ENCODE assay signal across 8 mouse cellular contexts in the genomic region with DNA sequence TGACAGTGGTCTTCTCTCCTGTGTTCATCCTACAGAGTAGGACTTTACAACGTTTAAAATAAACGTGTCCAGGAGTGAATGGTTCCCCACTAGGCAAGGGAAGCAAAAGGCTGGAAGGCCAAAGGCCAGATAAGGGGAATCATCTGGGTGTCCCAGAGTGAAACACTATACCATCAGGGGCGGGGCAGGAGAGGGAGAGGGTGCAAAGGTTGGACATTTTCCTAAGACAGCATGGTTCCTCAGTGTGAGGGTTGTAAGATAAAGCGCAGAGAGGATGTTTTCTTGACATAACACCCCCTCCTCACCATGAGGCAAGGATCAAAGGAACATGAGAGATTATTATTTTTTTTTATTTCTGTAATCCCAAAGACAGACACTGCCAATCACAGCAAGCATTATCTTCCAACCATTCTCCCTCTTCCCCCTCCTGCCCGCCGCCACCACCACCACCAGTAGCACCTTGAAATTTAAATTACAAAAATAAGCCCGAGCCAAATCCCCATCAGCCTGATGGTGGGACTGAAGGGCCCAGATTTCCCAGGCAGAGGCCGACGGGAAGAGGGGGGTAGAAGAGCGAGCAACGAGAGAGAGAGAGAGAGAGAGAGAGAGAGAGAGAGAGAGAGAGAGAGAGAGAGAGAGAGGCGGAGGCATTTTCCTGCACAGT. TPM values are rescaled to one million over a fixed set of nuclear protein-coding genes. Genes with fewer than 3 reads are reported as not detected.
DNase-seq lines count a peak whose midpoint lies in the region; ATAC-seq and TF ChIP-seq lines count a peak whose summit lies in the region.

No protein-coding gene starts in this region.

- WGBS in heart, embryonic 13.5 days = 14% methylated on average over 8 of the region's 12 CpGs
- 14% methylated on average over 10 of the region's 12 CpGs for WGBS in embryonic facial prominence, embryonic 14.5 days
- 16% methylated on average over 11 of the region's 12 CpGs for WGBS in limb, embryonic 15.5 days
- 17% methylated on average over 10 of the region's 12 CpGs for WGBS in stomach, postnatal 0 days

- no peak for TF ChIP-seq EP300 in stomach, postnatal 0 days (optimal IDR thresholded peaks at IDR 0.05)

- no peaks in the 10 kb centered on the region for H3K27me3 ChIP-seq in heart, embryonic 13.5 days (replicated peaks)
- no peaks in the 10 kb centered on the region for H3K27me3 ChIP-seq in E14TG2a.4 (ENCODE audit: insufficient read depth, low read length)
- H3K27me3 ChIP-seq in embryonic facial prominence, embryonic 14.5 days (replicated peaks; ENCODE audit: control insufficient read depth, insufficient read depth, low read length) = no peaks in the 10 kb centered on the region
- no peaks in the 10 kb centered on the region for H3K27me3 ChIP-seq in limb, embryonic 15.5 days
- no peaks in the 10 kb centered on the region for H3K27me3 ChIP-seq in stomach, postnatal 0 days (ENCODE audit: control insufficient read depth, insufficient read depth, low read length)

- peak overlapping the region; percentile 82 for H3K27ac ChIP-seq in heart, embryonic 13.5 days (replicated peaks)
- H3K27ac ChIP-seq in embryonic facial prominence, embryonic 14.5 days (replicated peaks; ENCODE audit: low read depth, low read length) = peak overlapping the region; percentile 81; the same call in 1 of the 2 replicates
- no peak overlapping the region for H3K27ac ChIP-seq in limb, embryonic 15.5 days
- H3K27ac ChIP-seq in stomach, postnatal 0 days (replicated peaks) = no peak overlapping the region

- peak overlapping the region; percentile 85 for H3K9ac ChIP-seq in heart, embryonic 13.5 days
- peak overlapping the region; percentile 71 for H3K9ac ChIP-seq in embryonic facial prominence, embryonic 14.5 days (ENCODE audit: low read depth, low read length)
- peak overlapping the region; percentile 45; the same call in 1 of the 2 replicates for H3K9ac ChIP-seq in limb, embryonic 15.5 days
- H3K9ac ChIP-seq in stomach, postnatal 0 days (ENCODE audit: low read length) = peak overlapping the region; percentile 59

- H3K9me3 ChIP-seq in heart, embryonic 13.5 days = no peaks in the 10 kb centered on the region
- H3K9me3 ChIP-seq in E14TG2a.4 (ENCODE audit: low read length) = no peaks in the 10 kb centered on the region
- H3K9me3 ChIP-seq in embryonic facial prominence, embryonic 14.5 days (ENCODE audit: control insufficient read depth, low read length) = no peaks in the 10 kb centered on the region
- H3K9me3 ChIP-seq in limb, embryonic 15.5 days = no peaks in the 10 kb centered on the region
- no peaks in the 10 kb centered on the region for H3K9me3 ChIP-seq in stomach, postnatal 0 days (ENCODE audit: control insufficient read depth, low read length)

- ATAC-seq in heart, embryonic 13.5 days (ENCODE audit: extremely low read depth, insufficient number of reproducible peaks, low FRiP score, low TSS enrichment) = no peak
- ATAC-seq in embryonic facial prominence, embryonic 14.5 days (ENCODE audit: low read depth) = peak; percentile 42; the same call in 1 of the 2 replicates
- no peak for ATAC-seq in limb, embryonic 15.5 days (ENCODE audit: insufficient number of reproducible peaks, low FRiP score, low TSS enrichment, low read depth)
- no peak for ATAC-seq in stomach, postnatal 0 days (ENCODE audit: low FRiP score, low TSS enrichment)

- TF ChIP-seq CTCF in E14TG2a.4 (conservative IDR thresholded peaks at IDR 0.05; ENCODE audit: low read length) = no peak
- no peak for TF ChIP-seq CTCF in stomach, postnatal 0 days (IDR thresholded peaks at IDR 0.05; ENCODE audit: low read depth)

- no peak for DNase-seq in heart, postnatal 4 days
- no peak for DNase-seq in embryonic facial prominence, embryonic 14.5 days (ENCODE audit: low spot score)
- DNase-seq in stomach, postnatal 0 days (ENCODE audit: low spot score) = no peak
- no peak for DNase-seq in thymus, postnatal 36 days
- DNase-seq in layer of hippocampus, postnatal 36 days = no peak

- H3K36me3 ChIP-seq in heart, embryonic 13.5 days = no peaks in the 10 kb centered on the region
- H3K36me3 ChIP-seq in E14TG2a.4 (ENCODE audit: insufficient read depth, low read length) = no peaks in the 10 kb centered on the region
- H3K36me3 ChIP-seq in embryonic facial prominence, embryonic 14.5 days (ENCODE audit: control insufficient read depth, insufficient read depth, low read length) = no peaks in the 10 kb centered on the region
- H3K36me3 ChIP-seq in limb, embryonic 15.5 days = no peaks in the 10 kb centered on the region
- no peaks in the 10 kb centered on the region for H3K36me3 ChIP-seq in stomach, postnatal 0 days (ENCODE audit: control insufficient read depth, insufficient read depth, low read length)

- H3K4me1 ChIP-seq in heart, embryonic 13.5 days = no peaks in the 10 kb centered on the region
- peaks cover 2% of the 10 kb centered on the region; the same call in 1 of the 2 replicates for H3K4me1 ChIP-seq in E14TG2a.4 (replicated peaks; ENCODE audit: low read depth, low read length)
- no peaks in the 10 kb centered on the region for H3K4me1 ChIP-seq in embryonic facial prominence, embryonic 14.5 days (ENCODE audit: control insufficient read depth, insufficient read depth, low read length)
- no peaks in the 10 kb centered on the region for H3K4me1 ChIP-seq in limb, embryonic 15.5 days
- no peaks in the 10 kb centered on the region for H3K4me1 ChIP-seq in stomach, postnatal 0 days (replicated peaks; ENCODE audit: control insufficient read depth, insufficient read depth)

- H3K4me2 ChIP-seq in heart, embryonic 13.5 days = peak overlapping the region; percentile 70
- peak overlapping the region; percentile 53 for H3K4me2 ChIP-seq in embryonic facial prominence, embryonic 14.5 days (ENCODE audit: low read depth, low read length)
- H3K4me2 ChIP-seq in limb, embryonic 15.5 days = peak overlapping the region; percentile 53
- H3K4me2 ChIP-seq in stomach, postnatal 0 days (replicated peaks; ENCODE audit: low read depth) = peak overlapping the region; percentile 63

- peak overlapping the region; percentile 71 for H3K4me3 ChIP-seq in heart, embryonic 13.5 days
- H3K4me3 ChIP-seq in E14TG2a.4 (replicated peaks; ENCODE audit: low read length) = peak overlapping the region; percentile 83
- H3K4me3 ChIP-seq in embryonic facial prominence, embryonic 14.5 days (ENCODE audit: low read depth, low read length) = peak overlapping the region; percentile 51
- peak overlapping the region; percentile 57 for H3K4me3 ChIP-seq in limb, embryonic 15.5 days
- H3K4me3 ChIP-seq in stomach, postnatal 0 days (ENCODE audit: low read depth, low read length) = peak overlapping the region; percentile 54

RNA-seq across cellular contexts. Expression of gene Smarca1, which starts 1.4 kb away (rescaled TPM):
- polyA plus RNA-seq in heart, embryonic 13.5 days (2015; fragmentation: Nextera tagmentation; extraction: Ambion mirVana) = 21.0 and 21.3 TPM in 2 replicates
- total RNA-seq in heart, postnatal 4 days (2021) = 10 to 100 TPM; 10.6 to 11.1 TPM
- polyA plus RNA-seq in embryonic facial prominence, embryonic 14.5 days (2014; fragmentation: Nextera tagmentation; extraction: Ambion mirVana) = 30.1 and 33.8 TPM in 2 replicates
- 32.5 and 37.9 TPM in 2 replicates for polyA plus RNA-seq in limb, embryonic 15.5 days (2015; fragmentation: Nextera tagmentation; extraction: Ambion mirVana)
- 5.8 and 6.4 TPM in 2 replicates for polyA plus RNA-seq in stomach, postnatal 0 days (2015; fragmentation: Nextera tagmentation; extraction: Ambion mirVana)
- 10 to 100 TPM; 36.6 to 38.0 TPM for total RNA-seq in layer of hippocampus, postnatal 36 days (2021)

RNA-seq across cellular contexts. Expression of gene Ocrl, which starts 20.8 kb away (rescaled TPM):
- 11.3 and 11.7 TPM in 2 replicates for polyA plus RNA-seq in heart, embryonic 13.5 days (2015; fragmentation: Nextera tagmentation; extraction: Ambion mirVana)
- 10 to 100 TPM; 15.5 to 17.6 TPM for total RNA-seq in heart, postnatal 4 days (2021)
- polyA plus RNA-seq in embryonic facial prominence, embryonic 14.5 days (2014; fragmentation: Nextera tagmentation; extraction: Ambion mirVana) = 19.6 and 21.3 TPM in 2 replicates
- 18.4 and 20.0 TPM in 2 replicates for polyA plus RNA-seq in limb, embryonic 15.5 days (2015; fragmentation: Nextera tagmentation; extraction: Ambion mirVana)
- polyA plus RNA-seq in stomach, postnatal 0 days (2015; fragmentation: Nextera tagmentation; extraction: Ambion mirVana) = 7.0 and 8.1 TPM in 2 replicates
- 10 to 100 TPM; 52.4 to 57.6 TPM for total RNA-seq in layer of hippocampus, postnatal 36 days (2021)

Comparison
In these comparisons a context has a peak if more than half of its experiments do, and no peak if none do; other contexts are left out.
1. H3K27ac ChIP-seq: peak in heart, embryonic 13.5 days (single experiment) and embryonic facial prominence, embryonic 14.5 days (single experiment); none in limb, embryonic 15.5 days (single experiment) and stomach, postnatal 0 days (single experiment).
2. Peak in every context shown above with its lines, with median percentiles within 50 percentile points of each other: H3K4me2 ChIP-seq, H3K4me3 ChIP-seq and H3K9ac ChIP-seq.